In genomic region chr10:59149956-59150383, GRCm38 (mm10) we compare ENCODE assay signal across 8 mouse cellular contexts.
DNase-seq lines count a peak whose midpoint lies in the region; TF ChIP-seq lines count a peak whose summit lies in the region.

No protein-coding gene starts in this region.

- H3K4me3 ChIP-seq in liver, adult 2 months (ENCODE audit: insufficient read depth, low read depth, low read length), result no peak overlapping the region

- WGBS in liver, adult 2 months, result 22% methylated on average over 8 of the region's 8 CpGs

- H3K79me2 ChIP-seq in liver, adult 2 months (ENCODE audit: control insufficient read depth, insufficient read depth, low read length), result no peaks in the 10 kb centered on the region

- no peaks in the 10 kb centered on the region for H3K27me3 ChIP-seq in liver, adult 2 months (ENCODE audit: control insufficient read depth, insufficient read depth, low read length)

- intact Hi-C loops in heart, postnatal 10 days (cut with DNase I), result loop anchor here (1.0 to 2.0 kb wide), 2 partner anchors 41 to 337 kb away; partner anchors contain the start of gene Sh3rf3

- peak; percentile 35; the same call in 1 of the 2 replicates for TF ChIP-seq CTCF in liver, adult 2 months (IDR thresholded peaks at IDR 0.05; ENCODE audit: low read depth, low read length)

- no peaks in the 10 kb centered on the region for H3K36me3 ChIP-seq in liver, adult 2 months (ENCODE audit: control insufficient read depth, insufficient read depth, low read length)

- peaks cover 5% of the 10 kb centered on the region for H3K4me1 ChIP-seq in liver, adult 2 months (ENCODE audit: control insufficient read depth, insufficient read depth, low read length)

- H3K9ac ChIP-seq in liver, adult 2 months (ENCODE audit: low read depth, low read length), result no peak overlapping the region

- TF ChIP-seq POLR2A in liver, adult 2 months (IDR thresholded peaks at IDR 0.05; ENCODE audit: extremely low read depth, insufficient read depth, low read length), result no peak

- peak; percentile 50 for DNase-seq in liver, adult 2 months (ENCODE audit: extremely low read depth, low read depth, low spot score)
- no peak for DNase-seq in liver
- peak; percentile 23 to 44 for DNase-seq in adrenal gland, postnatal 36 days
- DNase-seq in fibroblast of lung, adult 2 months (ENCODE audit: low read depth), result peak; percentile 28
- DNase-seq in heart, postnatal 10 days, result peak; percentile 63 to 74
- peak; percentile 43 to 47 for DNase-seq in kidney, postnatal 36 days
- peak; percentile 43 to 64 for DNase-seq in lung, postnatal 4 days
- DNase-seq in skeletal muscle tissue, adult 2 months (ENCODE audit: low read depth, low spot score), result peak; percentile 40

- no peak overlapping the region for H3K27ac ChIP-seq in liver, adult 2 months (replicated peaks; ENCODE audit: insufficient read depth, low read depth, low read length)
